Mouse (Mus musculus): Measurements from ENCODE around the gene Tns3. TPM values are rescaled to one million over a fixed set of nuclear protein-coding genes. Genes with fewer than 3 reads are reported as not detected.
A peak's percentile ranks its signal among the peaks of the same experiment; 100 is the strongest.

Tns3 gene
- total and polyA plus RNA-seq, 2 experiments: 12.8 to 15.3 TPM

- Histone ChIP-seq H3K27ac (replicated peaks; ENCODE audit: insufficient read depth, low read depth, low read length) (no peak overlapping the region), H3K4me1 (ENCODE audit: control insufficient read depth, insufficient read depth, low read length) (peaks cover 5% of the 10 kb centered on the region; the same call in 1 of the 2 replicates), H3K4me3 (ENCODE audit: insufficient read depth, low read depth, low read length) (no peak overlapping the region), H3K9ac (ENCODE audit: low read depth, low read length) (no peak overlapping the region), H3K79me2 (ENCODE audit: control insufficient read depth, insufficient read depth, low read length) (peaks cover 21% of the 10 kb centered on the region; the same call in 1 of the 2 replicates), H3K36me3 (ENCODE audit: control insufficient read depth, insufficient read depth, low read length) (peaks cover 8% of the 10 kb centered on the region; the same call in 1 of the 2 replicates), H3K27me3 (ENCODE audit: control insufficient read depth, insufficient read depth, low read length) (no peaks in the 10 kb centered on the region)
- WGBS: 82% methylated on average over 10 of the region's 10 CpGs
- DNase-seq (ENCODE audit: extremely low read depth, low read depth, low spot score): no peak
- TF ChIP-seq CTCF (IDR thresholded peaks at IDR 0.05; ENCODE audit: low read depth, low read length): no peak
- TF ChIP-seq POLR2A (IDR thresholded peaks at IDR 0.05; ENCODE audit: extremely low read depth, insufficient read depth, low read length): no peak
Measured at GRCm38 (mm10) chr11:8492332-8492731, 172.0 kb downstream of the Tns3 start.

- Histone ChIP-seq H3K79me2 (ENCODE audit: control insufficient read depth, insufficient read depth, low read length) (peaks cover 26% of the 10 kb centered on the region), H3K9ac (ENCODE audit: low read depth, low read length) (no peak overlapping the region), H3K4me3 (ENCODE audit: insufficient read depth, low read depth, low read length) (no peak overlapping the region), H3K27me3 (ENCODE audit: control insufficient read depth, insufficient read depth, low read length) (no peaks in the 10 kb centered on the region), H3K27ac (replicated peaks; ENCODE audit: insufficient read depth, low read depth, low read length) (no peak overlapping the region), H3K36me3 (ENCODE audit: control insufficient read depth, insufficient read depth, low read length) (peaks cover 7% of the 10 kb centered on the region; the same call in 1 of the 2 replicates), H3K4me1 (ENCODE audit: control insufficient read depth, insufficient read depth, low read length) (peaks cover 12% of the 10 kb centered on the region)
- no peak for DNase-seq (ENCODE audit: extremely low read depth, low read depth, low spot score)
- no peak for TF ChIP-seq POLR2A (IDR thresholded peaks at IDR 0.05; ENCODE audit: extremely low read depth, insufficient read depth, low read length)
- no peak for TF ChIP-seq CTCF (IDR thresholded peaks at IDR 0.05; ENCODE audit: low read depth, low read length)
- WGBS: 81% methylated on average over 6 of the region's 6 CpGs
Measured at GRCm38 (mm10) chr11:8488248-8488647, 176.1 kb downstream of the Tns3 start.

GRCm38 (mm10) chr11:8486552-8486951 lies 177.8 kb downstream of the Tns3 start:
- no peak for TF ChIP-seq POLR2A (IDR thresholded peaks at IDR 0.05; ENCODE audit: extremely low read depth, insufficient read depth, low read length)
- no peak for TF ChIP-seq CTCF (IDR thresholded peaks at IDR 0.05; ENCODE audit: low read depth, low read length)
- Histone ChIP-seq H3K4me1 (ENCODE audit: control insufficient read depth, insufficient read depth, low read length) (peaks cover 12% of the 10 kb centered on the region), H3K9ac (ENCODE audit: low read depth, low read length) (no peak overlapping the region), H3K36me3 (ENCODE audit: control insufficient read depth, insufficient read depth, low read length) (peaks cover 2% of the 10 kb centered on the region; the same call in 1 of the 2 replicates), H3K79me2 (ENCODE audit: control insufficient read depth, insufficient read depth, low read length) (peaks cover 32% of the 10 kb centered on the region), H3K4me3 (ENCODE audit: insufficient read depth, low read depth, low read length) (no peak overlapping the region), H3K27me3 (ENCODE audit: control insufficient read depth, insufficient read depth, low read length) (no peaks in the 10 kb centered on the region), H3K27ac (replicated peaks; ENCODE audit: insufficient read depth, low read depth, low read length) (no peak overlapping the region)
- DNase-seq (ENCODE audit: extremely low read depth, low read depth, low spot score): no peak
- WGBS: 81% methylated on average over 4 of the region's 4 CpGs

- peak; percentile 67 for DNase-seq (ENCODE audit: extremely low read depth, low read depth, low spot score)
- H3K4me1 ChIP-seq (ENCODE audit: control insufficient read depth, insufficient read depth, low read length): peaks cover 12% of the 10 kb centered on the region
- no peak overlapping the region for H3K4me3 ChIP-seq (ENCODE audit: insufficient read depth, low read depth, low read length)
- no peak for TF ChIP-seq CTCF (IDR thresholded peaks at IDR 0.05; ENCODE audit: low read depth, low read length)
- no peak for TF ChIP-seq POLR2A (IDR thresholded peaks at IDR 0.05; ENCODE audit: extremely low read depth, insufficient read depth, low read length)
- peak overlapping the region; percentile 21; the same call in 1 of the 2 replicates for H3K9ac ChIP-seq (ENCODE audit: low read depth, low read length)
- WGBS: 66% methylated on average over 4 of the region's 4 CpGs
- H3K36me3 ChIP-seq (ENCODE audit: control insufficient read depth, insufficient read depth, low read length): no peaks in the 10 kb centered on the region
- no peaks in the 10 kb centered on the region for H3K27me3 ChIP-seq (ENCODE audit: control insufficient read depth, insufficient read depth, low read length)
- H3K27ac ChIP-seq (replicated peaks; ENCODE audit: insufficient read depth, low read depth, low read length): peak overlapping the region; percentile 58
- peaks cover 29% of the 10 kb centered on the region for H3K79me2 ChIP-seq (ENCODE audit: control insufficient read depth, insufficient read depth, low read length)
Measured at GRCm38 (mm10) chr11:8484538-8484937, 179.8 kb downstream of the Tns3 start.

DNA sequence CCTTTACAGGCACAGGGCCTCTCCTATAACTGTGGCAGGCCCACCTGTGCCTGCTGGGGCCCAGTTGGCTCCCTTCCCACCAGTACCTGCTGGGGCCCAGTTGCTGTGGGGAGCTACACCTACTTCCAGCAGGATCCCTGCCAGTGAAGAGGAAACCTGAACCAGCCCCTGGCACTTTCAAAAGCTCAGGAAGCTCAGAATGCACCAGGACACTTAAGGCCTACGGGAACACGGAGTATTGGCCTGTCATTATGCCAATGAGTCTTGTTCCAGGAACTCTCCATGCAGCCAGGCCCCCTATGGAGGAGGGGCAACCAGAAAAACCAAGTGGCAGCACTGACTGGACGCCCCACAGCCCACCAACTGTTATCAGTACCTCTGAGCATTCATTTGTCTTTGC lies 181.6 kb downstream of the Tns3 start:
- 46% methylated on average over 3 of the region's 3 CpGs for WGBS
- H3K79me2 ChIP-seq (ENCODE audit: control insufficient read depth, insufficient read depth, low read length): peaks cover 29% of the 10 kb centered on the region
- H3K4me1 ChIP-seq (ENCODE audit: control insufficient read depth, insufficient read depth, low read length): peaks cover 12% of the 10 kb centered on the region
- H3K27ac ChIP-seq (replicated peaks; ENCODE audit: insufficient read depth, low read depth, low read length): no peak overlapping the region
- H3K9ac ChIP-seq (ENCODE audit: low read depth, low read length): no peak overlapping the region
- no peak for DNase-seq (ENCODE audit: extremely low read depth, low read depth, low spot score)
- TF ChIP-seq POLR2A (IDR thresholded peaks at IDR 0.05; ENCODE audit: extremely low read depth, insufficient read depth, low read length) (no peak), CTCF (IDR thresholded peaks at IDR 0.05; ENCODE audit: low read depth, low read length) (no peak)
- H3K36me3 ChIP-seq (ENCODE audit: control insufficient read depth, insufficient read depth, low read length): peaks cover 9% of the 10 kb centered on the region; the same call in 1 of the 2 replicates
- no peaks in the 10 kb centered on the region for H3K27me3 ChIP-seq (ENCODE audit: control insufficient read depth, insufficient read depth, low read length)
- no peak overlapping the region for H3K4me3 ChIP-seq (ENCODE audit: insufficient read depth, low read depth, low read length)

GRCm38 (mm10) chr11:8481962-8482361 lies 182.4 kb downstream of the Tns3 start:
- DNase-seq (ENCODE audit: extremely low read depth, low read depth, low spot score): no peak
- H3K4me1 ChIP-seq (ENCODE audit: control insufficient read depth, insufficient read depth, low read length): peaks cover 12% of the 10 kb centered on the region
- H3K4me3 ChIP-seq (ENCODE audit: insufficient read depth, low read depth, low read length): no peak overlapping the region
- no peak for TF ChIP-seq CTCF (IDR thresholded peaks at IDR 0.05; ENCODE audit: low read depth, low read length)
- no peak overlapping the region for H3K9ac ChIP-seq (ENCODE audit: low read depth, low read length)
- peaks cover 27% of the 10 kb centered on the region for H3K79me2 ChIP-seq (ENCODE audit: control insufficient read depth, insufficient read depth, low read length)
- H3K27ac ChIP-seq (replicated peaks; ENCODE audit: insufficient read depth, low read depth, low read length): no peak overlapping the region
- H3K36me3 ChIP-seq (ENCODE audit: control insufficient read depth, insufficient read depth, low read length): peaks cover 14% of the 10 kb centered on the region; the same call in 1 of the 2 replicates
- no peaks in the 10 kb centered on the region for H3K27me3 ChIP-seq (ENCODE audit: control insufficient read depth, insufficient read depth, low read length)
- WGBS: 79% methylated on average over 5 of the region's 5 CpGs
